Mouse (Mus musculus) right cerebral cortex, postnatal 4 days (tissue): ENCODE data around the gene Hbq1b.

Source experiments
- DNase-seq: peaks from one replicate; pipeline ENCODE4 v3.0.0-alpha.2; 2022

Hbq1b gene

GRCm38 (mm10) chr11:32286695-32287492, at the start of gene Hbq1b:
Gene Hbq1b (plus strand): TSS chr11:32286965.
- DNase-seq, result peak; percentile 81

- DNase-seq, result no peak
Observed at GRCm38 (mm10) chr11:32237411-32237795, 49.4 kb upstream of the Hbq1b start.

- DNase-seq, result peak; percentile 60
Observed at GRCm38 (mm10) chr11:32238093-32238860, 48.5 kb upstream of the Hbq1b start.

- DNase-seq, result no peak
Observed at GRCm38 (mm10) chr11:32241391-32241790, 45.4 kb upstream of the Hbq1b start.

GRCm38 (mm10) chr11:32242209-32242608, 44.6 kb upstream of the Hbq1b start:
- DNase-seq, result no peak

GRCm38 (mm10) chr11:32243205-32243955, 43.4 kb upstream of the Hbq1b start:
- DNase-seq, result no peak

- DNase-seq, result no peak
Observed at GRCm38 (mm10) chr11:32244064-32244463, 42.7 kb upstream of the Hbq1b start.

- no peak for DNase-seq
Observed at GRCm38 (mm10) chr11:32244617-32245016, 42.1 kb upstream of the Hbq1b start.

- DNase-seq, result no peak
Observed at GRCm38 (mm10) chr11:32245614-32246013, 41.2 kb upstream of the Hbq1b start.

GRCm38 (mm10) chr11:32247068-32247467, 39.7 kb upstream of the Hbq1b start:
- DNase-seq, result no peak

- DNase-seq, result no peak
Observed at GRCm38 (mm10) chr11:32248350-32248749, 38.4 kb upstream of the Hbq1b start.

GRCm38 (mm10) chr11:32250880-32251763, 35.6 kb upstream of the Hbq1b start:
- no peak for DNase-seq

- DNase-seq, result no peak
Observed at GRCm38 (mm10) chr11:32253121-32253520, 33.6 kb upstream of the Hbq1b start.

GRCm38 (mm10) chr11:32256146-32256545, 30.6 kb upstream of the Hbq1b start:
- DNase-seq, result no peak

GRCm38 (mm10) chr11:32256566-32256965, 30.2 kb upstream of the Hbq1b start:
- DNase-seq, result no peak

- no peak for DNase-seq
Observed at GRCm38 (mm10) chr11:32262674-32263415, 23.9 kb upstream of the Hbq1b start.

GRCm38 (mm10) chr11:32265117-32265738, 21.5 kb upstream of the Hbq1b start:
- DNase-seq, result no peak

- DNase-seq, result no peak
Observed at GRCm38 (mm10) chr11:32266194-32266593, 20.6 kb upstream of the Hbq1b start.

GRCm38 (mm10) chr11:32266776-32267175, 20.0 kb upstream of the Hbq1b start:
- DNase-seq, result no peak

GRCm38 (mm10) chr11:32267188-32267884, 19.4 kb upstream of the Hbq1b start, which contains the start of gene Nprl3:
Gene Nprl3 (minus strand): TSS chr11:32267707.
- peak; percentile 95 for DNase-seq
